Mouse (Mus musculus) E14TG2a.4 (cell line): ENCODE measurements around the gene 4930432M17Rik.

ENCODE experiments used
- H3K27me3 ChIP-seq: 2 replicates; pipeline ENCODE4 v1.6.1; 2014; ENCODE audit warnings: low read length, control low read depth; ENCODE audit not compliant: insufficient read depth
- H3K36me3 ChIP-seq: 2 replicates; pipeline ENCODE4 v1.6.1; 2014; ENCODE audit warnings: low read length, control low read depth; ENCODE audit not compliant: insufficient read depth
- H3K4me1 ChIP-seq: replicated peaks from 2 replicates; pipeline ENCODE4 v1.6.1; 2014; ENCODE audit warnings: low read depth, low read length, control low read depth
- H3K4me3 ChIP-seq: replicated peaks from 2 replicates; pipeline ENCODE4 v1.5.1; 2014; ENCODE audit warnings: mild to moderate bottlenecking, low read length
- H3K9me3 ChIP-seq: 2 replicates; pipeline ENCODE4 v1.6.1; 2014; ENCODE audit warnings: low read length, control low read depth
- CTCF ChIP-seq: conservative IDR thresholded peaks from 2 replicates; pipeline ENCODE4 v1.5.1; 2014; ENCODE audit warnings: low read length
- NANOG ChIP-seq: IDR thresholded peaks from 2 replicates; pipeline ENCODE4 v1.6.1; 2014; ENCODE audit warnings: borderline replicate concordance, low read length, mixed read lengths
- POU5F1 ChIP-seq: IDR thresholded peaks from 2 replicates; pipeline ENCODE4 v1.6.1; 2014; ENCODE audit warnings: low read length, borderline replicate concordance

Gene 4930432M17Rik

GRCm38 (mm10) chr3:121718679-121719078 is 48.1 kb downstream of the 4930432M17Rik start:
- Histone ChIP-seq H3K4me3 (no peak overlapping the region), H3K9me3 (no peaks in the 10 kb centered on the region), H3K4me1 (peaks cover 11% of the 10 kb centered on the region), H3K27me3 (peaks cover 36% of the 10 kb centered on the region), H3K36me3 (no peaks in the 10 kb centered on the region)
- TF ChIP-seq POU5F1 (no peak), NANOG (no peak), CTCF (no peak)

GRCm38 (mm10) chr3:121719701-121720100 is 49.1 kb downstream of the 4930432M17Rik start:
- Histone ChIP-seq H3K9me3 (no peaks in the 10 kb centered on the region), H3K4me3 (no peak overlapping the region), H3K27me3 (peaks cover 46% of the 10 kb centered on the region), H3K4me1 (peaks cover 20% of the 10 kb centered on the region), H3K36me3 (no peaks in the 10 kb centered on the region)
- no peak for TF ChIP-seq NANOG
- no peak for TF ChIP-seq CTCF
- no peak for TF ChIP-seq POU5F1

- TF ChIP-seq POU5F1 = no peak
- no peak for TF ChIP-seq CTCF
- TF ChIP-seq NANOG = no peak
Measured at GRCm38 (mm10) chr3:121720801-121721690, 50.5 kb downstream of the 4930432M17Rik start.

GRCm38 (mm10) chr3:121721691-121722070 is 51.1 kb downstream of the 4930432M17Rik start:
- TF ChIP-seq POU5F1 (no peak), CTCF (no peak), NANOG (no peak)
- Histone ChIP-seq H3K9me3 (no peaks in the 10 kb centered on the region), H3K36me3 (peaks cover 7% of the 10 kb centered on the region; the same call in 1 of the 2 replicates), H3K4me1 (peaks cover 22% of the 10 kb centered on the region), H3K4me3 (no peak overlapping the region), H3K27me3 (peaks cover 55% of the 10 kb centered on the region)

More at GRCm38 (mm10) chr3:121720801-121721690, 50.5 kb downstream of the 4930432M17Rik start:
- Histone ChIP-seq H3K9me3 (no peaks in the 10 kb centered on the region), H3K4me3 (no peak overlapping the region), H3K4me1 (peaks cover 22% of the 10 kb centered on the region), H3K27me3 (peaks cover 54% of the 10 kb centered on the region), H3K36me3 (peaks cover 7% of the 10 kb centered on the region; the same call in 1 of the 2 replicates)

GRCm38 (mm10) chr3:121722971-121723844 is 52.6 kb downstream of the 4930432M17Rik start, which contains the start of gene F3:
Gene F3 (plus strand): TSS chr3:121723537.
- Histone ChIP-seq H3K4me3 (peak within 1 kb of the TSS; percentile 87), H3K27me3 (peaks cover 62% of the 10 kb centered on the region), H3K36me3 (peaks cover 7% of the 10 kb centered on the region; the same call in 1 of the 2 replicates), H3K4me1 (peaks cover 22% of the 10 kb centered on the region), H3K9me3 (no peaks in the 10 kb centered on the region)
- TF ChIP-seq POU5F1 = no peak
- 0 out of 2 replicates have a peak, but pooled peaks have one; percentile 3 for TF ChIP-seq CTCF
- no peak for TF ChIP-seq NANOG

- no peaks in the 10 kb centered on the region for H3K9me3 ChIP-seq
- H3K4me3 ChIP-seq = peak overlapping the region; percentile 87
- peaks cover 62% of the 10 kb centered on the region for H3K27me3 ChIP-seq
- TF ChIP-seq CTCF (no peak), NANOG (no peak), POU5F1 (no peak)
- peaks cover 22% of the 10 kb centered on the region for H3K4me1 ChIP-seq
- peaks cover 7% of the 10 kb centered on the region; the same call in 1 of the 2 replicates for H3K36me3 ChIP-seq
Measured at GRCm38 (mm10) chr3:121723968-121724524, 53.5 kb downstream of the 4930432M17Rik start.

GRCm38 (mm10) chr3:121724553-121724952 is 54.0 kb downstream of the 4930432M17Rik start:
- Histone ChIP-seq H3K4me1 (peaks cover 22% of the 10 kb centered on the region), H3K27me3 (peaks cover 59% of the 10 kb centered on the region), H3K4me3 (no peak overlapping the region), H3K36me3 (peaks cover 7% of the 10 kb centered on the region; the same call in 1 of the 2 replicates), H3K9me3 (no peaks in the 10 kb centered on the region)
- TF ChIP-seq POU5F1 (no peak), NANOG (no peak)

GRCm38 (mm10) chr3:121725651-121726050 is 55.1 kb downstream of the 4930432M17Rik start:
- TF ChIP-seq CTCF = no peak
- no peak for TF ChIP-seq NANOG
- no peak for TF ChIP-seq POU5F1
- H3K27me3 ChIP-seq = peaks cover 53% of the 10 kb centered on the region
- H3K36me3 ChIP-seq = peaks cover 13% of the 10 kb centered on the region
- H3K4me1 ChIP-seq = peaks cover 22% of the 10 kb centered on the region
- no peak overlapping the region for H3K4me3 ChIP-seq
- H3K9me3 ChIP-seq = no peaks in the 10 kb centered on the region
